Mouse (Mus musculus): ENCODE data around the gene Ubap2l. TPM values are rescaled to one million over a fixed set of nuclear protein-coding genes. Genes with fewer than 3 reads are reported as not detected.

The Ubap2l gene
- polyA plus RNA-seq, 1 experiment = 11.4 TPM

DNA sequence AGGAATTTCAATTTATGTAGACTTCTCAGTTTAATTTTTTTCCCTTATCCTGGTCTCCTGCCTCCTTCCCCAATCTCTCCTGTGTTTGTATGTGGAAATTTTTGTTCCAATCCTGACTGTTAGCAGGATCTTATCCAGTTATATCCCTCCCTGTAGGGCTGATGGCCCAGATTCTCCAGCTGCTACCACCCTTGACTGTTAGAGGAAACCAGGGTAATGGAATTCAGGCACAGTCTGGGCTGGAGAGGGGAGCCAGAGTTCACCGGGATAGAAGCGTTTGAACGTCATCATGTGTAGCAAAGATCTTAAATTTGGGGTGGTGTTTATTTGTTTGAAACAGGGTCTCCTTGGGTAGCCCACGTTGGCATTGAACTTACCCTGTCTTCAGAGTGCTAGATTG is 32.4 kb upstream of the Ubap2l start:
- TF ChIP-seq TAL1 (IDR thresholded peaks at IDR 0.05; ENCODE audit: low read length) (no peak), GATA1 (IDR thresholded peaks at IDR 0.05; ENCODE audit: low read length) (no peak)
- Histone ChIP-seq H3K4me1 (ENCODE audit: control insufficient read depth) (peaks cover 56% of the 10 kb centered on the region), H3K9me3 (ENCODE audit: control insufficient read depth, low read length) (no peaks in the 10 kb centered on the region), H3K4me3 (replicated peaks) (no peak overlapping the region), H3K27me3 (ENCODE audit: control insufficient read depth) (no peaks in the 10 kb centered on the region), H3K36me3 (ENCODE audit: control insufficient read depth) (peaks cover 65% of the 10 kb centered on the region)

DNA sequence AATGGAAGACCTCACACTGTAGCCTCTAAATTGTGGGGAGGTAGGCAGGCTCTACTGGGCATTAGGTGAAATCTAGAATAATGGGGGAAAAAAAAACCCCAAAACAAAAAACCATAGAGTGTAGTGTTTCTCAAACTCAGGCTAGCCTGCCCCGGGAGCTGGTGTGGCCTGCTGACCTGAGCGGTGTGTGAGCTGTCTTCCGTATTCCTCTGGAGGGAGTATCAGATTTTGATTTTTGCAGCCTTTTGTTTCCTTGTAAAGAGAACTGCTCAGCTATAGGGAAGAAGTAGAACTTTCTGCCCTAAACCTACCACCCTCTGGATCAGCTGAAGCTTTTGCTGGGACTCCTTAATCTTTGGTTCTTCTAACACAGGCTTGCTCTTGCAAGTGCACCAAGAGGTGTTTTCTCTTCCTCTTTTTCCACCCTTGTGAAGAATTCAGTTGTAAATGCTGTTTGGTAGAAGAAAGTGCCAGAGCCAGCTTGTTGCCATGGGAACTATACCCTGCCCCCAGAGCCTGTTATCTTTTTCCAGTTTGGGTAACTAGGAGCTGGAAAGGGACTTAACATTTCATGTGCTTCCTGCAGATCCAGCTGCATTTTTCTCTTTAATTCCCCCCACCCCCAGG is 31.4 kb upstream of the Ubap2l start:
- H3K4me3 ChIP-seq (replicated peaks) = no peak overlapping the region
- H3K27me3 ChIP-seq (ENCODE audit: control insufficient read depth) = no peaks in the 10 kb centered on the region
- no peaks in the 10 kb centered on the region for H3K9me3 ChIP-seq (ENCODE audit: control insufficient read depth, low read length)
- peaks cover 55% of the 10 kb centered on the region for H3K36me3 ChIP-seq (ENCODE audit: control insufficient read depth)
- TF ChIP-seq GATA1 (IDR thresholded peaks at IDR 0.05; ENCODE audit: low read length) (no peak), TAL1 (IDR thresholded peaks at IDR 0.05; ENCODE audit: low read length) (no peak)
- peaks cover 63% of the 10 kb centered on the region for H3K4me1 ChIP-seq (ENCODE audit: control insufficient read depth)

DNA sequence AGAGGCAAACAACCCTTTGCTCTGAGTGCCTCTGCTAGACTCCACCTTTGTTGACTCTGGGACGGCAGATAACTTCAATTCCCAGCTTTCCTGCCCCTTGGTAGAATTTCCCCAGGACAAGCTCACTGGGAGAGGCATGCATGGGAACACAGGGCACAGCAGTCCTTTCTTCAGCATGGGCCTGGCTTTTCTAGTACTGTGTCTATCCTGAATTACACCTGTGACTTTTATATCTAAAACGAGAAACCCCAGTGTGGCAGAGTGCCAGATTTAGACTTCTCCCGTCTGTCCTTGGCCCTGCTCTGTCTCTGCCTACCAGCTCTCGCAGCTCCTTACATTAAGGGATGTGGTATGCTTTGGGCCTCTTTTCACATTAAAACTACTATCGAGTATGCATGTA is 30.6 kb upstream of the Ubap2l start:
- no peak overlapping the region for H3K4me3 ChIP-seq (replicated peaks)
- H3K4me1 ChIP-seq (ENCODE audit: control insufficient read depth) = peaks cover 70% of the 10 kb centered on the region
- no peak for TF ChIP-seq TAL1 (IDR thresholded peaks at IDR 0.05; ENCODE audit: low read length)
- no peak for TF ChIP-seq GATA1 (IDR thresholded peaks at IDR 0.05; ENCODE audit: low read length)
- peaks cover 47% of the 10 kb centered on the region for H3K36me3 ChIP-seq (ENCODE audit: control insufficient read depth)
- H3K27me3 ChIP-seq (ENCODE audit: control insufficient read depth) = no peaks in the 10 kb centered on the region
- H3K9me3 ChIP-seq (ENCODE audit: control insufficient read depth, low read length) = no peaks in the 10 kb centered on the region

DNA sequence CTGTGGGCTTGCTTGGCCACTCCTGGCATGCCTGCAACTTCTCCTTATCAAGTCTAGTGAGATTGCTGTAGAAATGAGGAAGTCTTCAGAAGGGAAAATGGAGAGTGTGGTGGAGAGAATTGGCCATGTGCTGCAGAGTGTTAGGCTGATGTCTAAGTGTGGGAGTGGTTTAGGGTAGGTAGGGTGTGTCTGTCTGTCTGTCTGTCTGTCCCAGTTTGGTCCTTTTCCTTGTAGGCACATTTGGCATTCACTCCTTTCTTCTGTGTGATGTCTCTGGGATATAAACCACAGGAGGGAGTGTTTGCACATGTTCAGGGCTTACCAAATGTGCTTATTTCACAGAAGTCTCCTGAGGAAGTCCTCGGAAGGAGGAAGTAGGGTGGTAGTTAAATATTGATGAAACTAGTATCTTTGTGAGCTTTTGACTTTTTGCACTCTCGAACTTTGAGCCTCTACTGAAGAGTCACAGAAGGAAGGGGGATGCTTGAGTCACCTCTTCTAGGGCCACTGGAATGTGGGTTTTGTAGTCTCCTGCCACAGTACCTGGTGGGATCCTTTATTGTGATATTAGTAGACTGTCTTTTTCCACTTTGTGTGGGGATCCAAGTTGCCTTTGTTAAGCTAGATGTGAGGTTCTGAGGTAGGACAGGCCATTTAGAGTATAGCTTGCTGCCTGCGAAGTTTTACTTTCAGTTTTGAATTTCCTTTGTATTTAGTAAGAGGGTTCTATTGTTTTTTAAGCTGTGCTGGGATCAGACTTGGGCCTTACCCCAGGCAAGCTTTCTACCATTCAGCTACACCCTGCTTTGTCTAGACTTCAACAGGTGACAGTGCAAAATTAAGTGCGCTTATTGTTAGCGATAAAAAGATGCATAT is 29.2 kb upstream of the Ubap2l start:
- Histone ChIP-seq H3K36me3 (ENCODE audit: control insufficient read depth) (peaks cover 33% of the 10 kb centered on the region), H3K27me3 (ENCODE audit: control insufficient read depth) (no peaks in the 10 kb centered on the region), H3K9me3 (ENCODE audit: control insufficient read depth, low read length) (no peaks in the 10 kb centered on the region), H3K4me1 (ENCODE audit: control insufficient read depth) (peaks cover 78% of the 10 kb centered on the region), H3K4me3 (replicated peaks) (peak overlapping the region; percentile 53)
- TF ChIP-seq TAL1 (IDR thresholded peaks at IDR 0.05; ENCODE audit: low read length) = no peak

DNA sequence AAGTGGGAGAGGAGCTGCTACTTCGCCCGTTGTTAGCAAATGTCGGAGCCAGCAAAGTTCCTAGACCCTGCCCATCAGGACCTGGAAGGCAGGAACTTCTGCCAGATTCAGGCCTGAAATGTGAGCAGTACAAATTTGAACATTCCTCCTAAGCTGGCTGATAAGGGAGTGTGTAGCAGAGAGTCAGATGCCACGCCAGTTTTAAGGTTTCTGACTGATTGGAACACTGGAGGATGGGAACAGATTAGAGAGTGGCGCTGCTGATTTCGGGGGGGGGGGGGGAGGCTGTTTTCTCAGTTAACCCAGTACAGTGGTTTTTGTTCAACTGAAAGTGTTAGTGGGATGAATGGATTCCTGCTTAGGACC is 28.1 kb upstream of the Ubap2l start:
- no peak; the same call in 1 of the 2 replicates for TF ChIP-seq GATA1 (IDR thresholded peaks at IDR 0.05; ENCODE audit: low read length)
- TF ChIP-seq TAL1 (IDR thresholded peaks at IDR 0.05; ENCODE audit: low read length) = no peak
- H3K4me3 ChIP-seq (replicated peaks) = peak overlapping the region; percentile 100
- H3K4me1 ChIP-seq (ENCODE audit: control insufficient read depth) = peaks cover 72% of the 10 kb centered on the region
- 0 out of 2 replicates have a peak, but pooled peaks cover 3% of the 10 kb centered on the region for H3K27me3 ChIP-seq (ENCODE audit: control insufficient read depth)
- peaks cover 21% of the 10 kb centered on the region for H3K36me3 ChIP-seq (ENCODE audit: control insufficient read depth)
- no peaks in the 10 kb centered on the region for H3K9me3 ChIP-seq (ENCODE audit: control insufficient read depth, low read length)

DNA sequence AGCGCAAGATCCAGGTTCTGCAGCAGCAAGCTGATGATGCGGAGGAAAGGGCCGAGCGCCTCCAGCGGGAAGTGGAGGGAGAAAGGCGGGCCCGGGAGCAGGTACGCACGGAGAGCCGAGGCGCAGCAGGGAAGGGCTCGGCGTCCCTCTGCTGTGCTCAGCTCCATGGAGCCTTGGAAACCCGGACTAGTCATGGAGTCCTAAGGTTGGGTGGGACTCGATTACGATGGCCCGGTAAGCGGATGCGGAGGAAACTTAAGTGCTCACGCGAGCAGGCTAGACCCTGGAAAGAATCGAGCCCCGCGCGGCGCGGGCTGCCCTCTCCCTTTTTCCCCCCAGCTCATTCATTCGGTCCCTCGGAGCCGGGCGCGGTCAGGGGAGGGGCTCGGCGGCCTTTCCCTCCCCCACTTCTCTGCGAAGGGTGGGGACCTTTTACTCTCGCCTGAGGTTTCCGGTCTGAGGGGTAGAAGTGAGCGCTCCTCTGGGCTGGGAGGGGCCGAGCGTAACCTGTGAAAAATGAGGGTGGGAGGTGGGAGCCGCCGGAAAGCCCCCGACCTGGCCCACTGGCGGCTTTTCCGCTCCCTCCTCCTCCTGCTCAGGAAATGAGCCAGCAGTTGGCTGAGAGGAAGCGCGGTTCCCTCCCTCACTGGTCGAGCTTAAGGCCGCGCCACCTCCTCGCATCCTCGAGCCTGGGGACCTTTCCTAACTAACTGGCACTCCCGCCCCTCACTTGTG is 27.5 kb upstream of the Ubap2l start:
- H3K27me3 ChIP-seq (ENCODE audit: control insufficient read depth) = 0 out of 2 replicates have a peak, but pooled peaks cover 3% of the 10 kb centered on the region
- peak overlapping the region; percentile 100 for H3K4me3 ChIP-seq (replicated peaks)
- TF ChIP-seq GATA1 (IDR thresholded peaks at IDR 0.05; ENCODE audit: low read length) (no peak), TAL1 (IDR thresholded peaks at IDR 0.05; ENCODE audit: low read length) (no peak)
- H3K9me3 ChIP-seq (ENCODE audit: control insufficient read depth, low read length) = no peaks in the 10 kb centered on the region
- peaks cover 17% of the 10 kb centered on the region for H3K36me3 ChIP-seq (ENCODE audit: control insufficient read depth)
- peaks cover 67% of the 10 kb centered on the region for H3K4me1 ChIP-seq (ENCODE audit: control insufficient read depth)

DNA sequence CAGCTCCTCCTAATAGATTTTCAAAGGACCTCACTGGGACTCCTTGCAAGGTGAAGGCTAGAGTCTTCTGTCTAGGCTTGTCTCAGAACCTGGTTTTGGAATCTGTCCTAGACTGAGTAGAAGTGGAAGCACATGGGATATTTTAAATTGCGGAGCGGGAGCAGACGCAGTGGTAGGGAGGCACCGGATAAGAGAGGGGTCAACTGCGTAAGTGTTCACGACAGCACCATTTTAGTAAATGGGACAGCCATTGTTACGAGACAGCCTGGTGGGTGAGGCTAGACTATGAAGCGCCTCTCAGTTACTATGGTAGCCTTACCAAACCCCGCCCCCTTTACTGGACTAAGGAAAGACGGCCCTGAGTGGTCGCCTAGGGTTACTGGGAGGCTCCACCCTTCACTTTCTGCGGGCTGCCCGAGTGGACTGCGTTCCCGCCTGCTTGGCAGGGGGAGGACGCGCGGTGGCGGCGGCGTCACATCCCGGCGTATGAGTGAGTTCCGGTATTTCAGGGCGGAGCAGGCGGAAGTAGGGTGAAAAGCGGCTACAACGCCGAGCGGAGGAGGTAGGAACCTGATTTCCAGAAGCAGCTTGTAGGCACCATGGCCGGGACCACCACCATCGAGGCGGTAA is 26.8 kb upstream of the Ubap2l start:
- H3K9me3 ChIP-seq (ENCODE audit: control insufficient read depth, low read length) = no peaks in the 10 kb centered on the region
- H3K4me3 ChIP-seq (replicated peaks) = peak overlapping the region; percentile 100
- 0 out of 2 replicates have a peak, but pooled peaks cover 3% of the 10 kb centered on the region for H3K27me3 ChIP-seq (ENCODE audit: control insufficient read depth)
- no peak for TF ChIP-seq TAL1 (IDR thresholded peaks at IDR 0.05; ENCODE audit: low read length)
- TF ChIP-seq GATA1 (IDR thresholded peaks at IDR 0.05; ENCODE audit: low read length) = no peak
- H3K36me3 ChIP-seq (ENCODE audit: control insufficient read depth) = peaks cover 12% of the 10 kb centered on the region
- H3K4me1 ChIP-seq (ENCODE audit: control insufficient read depth) = peaks cover 61% of the 10 kb centered on the region

DNA sequence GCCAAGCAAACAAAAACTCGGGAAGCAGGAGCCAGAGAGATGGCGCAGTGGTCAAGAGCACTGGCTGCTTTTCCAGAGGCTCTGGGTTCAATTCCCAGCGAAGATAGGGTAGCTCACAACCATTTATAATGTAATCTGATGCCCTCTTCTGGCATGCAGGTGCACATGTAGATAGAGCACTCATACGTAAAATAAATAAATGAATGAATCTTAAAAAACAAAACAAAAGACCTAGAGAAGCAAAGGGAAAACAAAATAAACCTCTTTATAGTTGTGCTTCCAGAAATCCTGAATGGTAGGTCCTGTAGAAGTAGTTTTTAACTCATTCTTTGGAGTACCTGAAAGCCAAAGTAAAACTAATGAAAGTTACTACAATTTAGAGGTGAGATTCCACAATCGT is 25.8 kb upstream of the Ubap2l start:
- Histone ChIP-seq H3K4me3 (replicated peaks) (no peak overlapping the region), H3K36me3 (ENCODE audit: control insufficient read depth) (peaks cover 11% of the 10 kb centered on the region), H3K9me3 (ENCODE audit: control insufficient read depth, low read length) (no peaks in the 10 kb centered on the region), H3K27me3 (ENCODE audit: control insufficient read depth) (peaks cover 9% of the 10 kb centered on the region; the same call in 1 of the 2 replicates), H3K4me1 (ENCODE audit: control insufficient read depth) (peaks cover 50% of the 10 kb centered on the region)
- no peak for TF ChIP-seq TAL1 (IDR thresholded peaks at IDR 0.05; ENCODE audit: low read length)
- TF ChIP-seq GATA1 (IDR thresholded peaks at IDR 0.05; ENCODE audit: low read length) = no peak

All from erythroblast, embryonic 14.5 days (primary cell).